Mouse (Mus musculus) forebrain, embryonic 12.5 days (tissue): ENCODE measurements around the gene Tex35. TPM values are rescaled to one million over a fixed set of nuclear protein-coding genes. Genes with fewer than 3 reads are reported as not detected.

ENCODE experiments used
- ATAC-seq: fragments of 200-750 bp; cut with Nextera tagmentation; 2 replicates; pipeline ENCODE4 v1.8.0; 2017; ENCODE audit warnings: moderate TSS enrichment; ENCODE audit not compliant: low FRiP score
- H3K27ac ChIP-seq: fragments of 300-500 bp; sonication (generic); 2 replicates; pipeline ENCODE4 v1.5.1; 2016; ENCODE audit warnings: mild to moderate bottlenecking
- H3K27me3 ChIP-seq: fragments of 300-500 bp; sonication (generic); 2 replicates; pipeline ENCODE4 v1.6.1; 2016; ENCODE audit warnings: mild to moderate bottlenecking
- H3K36me3 ChIP-seq: fragments of 300-500 bp; sonication (generic); replicated peaks from 2 replicates; pipeline ENCODE4 v1.6.1; 2016; ENCODE audit warnings: mild to moderate bottlenecking
- H3K4me1 ChIP-seq: fragments of 300-500 bp; sonication (generic); 2 replicates; pipeline ENCODE4 v1.6.1; 2016
- H3K4me2 ChIP-seq: fragments of 300-500 bp; sonication (generic); 2 replicates; pipeline ENCODE4 v1.6.1; 2016; ENCODE audit warnings: mild to moderate bottlenecking, moderate library complexity
- H3K4me3 ChIP-seq: fragments of 300-500 bp; sonication (generic); replicated peaks from 2 replicates; pipeline ENCODE4 v1.5.1; 2016; ENCODE audit warnings: mild to moderate bottlenecking
- H3K9ac ChIP-seq: fragments of 300-500 bp; sonication (generic); 2 replicates; pipeline ENCODE4 v1.6.1; 2016; ENCODE audit warnings: mild to moderate bottlenecking
- H3K9me3 ChIP-seq: fragments of 300-500 bp; sonication (generic); 2 replicates; pipeline ENCODE4 v1.6.1; 2016
- WGBS: fragments of 180-500 bp; shearing (Covaris S2); methylation state at CpG from one replicate; pipeline ENCODE4 v1.1.7; 2016; 5-methylcytosine and 5-hydroxymethylcytosine counted together
- polyA plus RNA-seq: library from polyadenylated mRNA; unstranded; fragments of >200 nt; fragmentation: Nextera tagmentation; extraction: Ambion mirVana; gene quantifications from 2 replicates; pipeline ENCODE4 v1.2.1, GENCODE M21; 2016

Tex35 gene
- polyA plus RNA-seq, 1 experiment from 2014 or later, result not detected

DNA sequence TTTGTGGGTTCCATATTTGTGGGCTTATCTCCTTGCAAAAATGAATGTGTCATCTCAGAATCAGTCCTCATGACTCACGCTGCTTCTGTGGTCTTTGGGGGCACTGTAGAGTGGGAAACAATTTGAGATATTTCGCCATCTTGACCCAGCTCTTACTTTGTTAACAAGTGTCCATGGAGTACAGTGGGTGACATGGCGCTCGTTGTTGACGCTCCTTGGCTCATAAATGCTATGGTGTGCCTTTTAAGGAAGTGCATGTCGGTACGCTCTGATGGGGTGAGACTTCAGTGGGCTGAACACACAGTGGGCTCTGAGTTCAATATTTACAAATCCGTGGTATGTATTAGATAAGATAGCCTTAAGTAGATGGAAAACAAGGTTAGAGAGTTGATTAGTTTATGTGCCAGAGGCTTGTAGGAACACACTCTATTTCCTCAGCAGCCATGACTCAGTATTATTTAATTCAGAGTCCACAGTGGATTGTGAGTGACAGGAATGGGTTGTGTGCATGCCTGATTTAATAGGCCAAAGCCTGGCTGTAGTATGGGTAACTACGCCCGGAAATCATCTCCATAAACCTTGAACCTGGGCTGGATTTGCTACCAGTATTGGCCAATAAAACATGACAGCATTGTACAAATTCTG is 46.6 kb downstream of the Tex35 start:
- ATAC-seq, result no peak
- no peak overlapping the region for H3K4me2 ChIP-seq

DNA sequence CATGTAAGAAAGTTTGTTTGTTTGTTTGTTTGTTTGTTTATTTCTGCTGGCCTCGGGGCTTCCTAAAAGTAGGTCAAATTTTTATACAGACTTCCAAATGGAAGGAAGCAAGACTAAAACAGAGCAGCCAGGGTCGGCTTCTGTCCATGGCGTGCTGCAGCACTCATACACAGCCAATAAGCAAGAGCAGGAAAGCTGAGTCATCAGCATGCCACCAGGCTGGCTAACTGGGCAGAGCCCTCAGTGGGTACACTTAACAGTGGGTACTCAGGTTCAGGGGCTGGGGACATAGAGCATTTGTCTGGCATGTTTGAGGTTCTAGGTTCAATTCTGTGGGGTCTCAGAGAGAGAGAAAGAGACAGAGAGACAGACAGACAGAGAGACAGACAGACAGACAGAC is 47.3 kb downstream of the Tex35 start:
- no peaks in the 10 kb centered on the region for H3K9me3 ChIP-seq
- H3K9ac ChIP-seq, result no peak overlapping the region
- no peak overlapping the region for H3K27ac ChIP-seq
- H3K27me3 ChIP-seq, result peaks cover 4% of the 10 kb centered on the region; the same call in 1 of the 2 replicates
- H3K4me3 ChIP-seq, result no peak overlapping the region
- H3K4me2 ChIP-seq, result no peak overlapping the region
- WGBS, result 84% methylated on average over 3 of the region's 3 CpGs
- ATAC-seq, result no peak
- H3K4me1 ChIP-seq, result peaks cover 21% of the 10 kb centered on the region
- no peaks in the 10 kb centered on the region for H3K36me3 ChIP-seq

More for the DNA sequence above, 46.6 kb downstream of the Tex35 start:
- 96% methylated on average over 10 of the region's 10 CpGs for WGBS
- H3K4me1 ChIP-seq, result peaks cover 22% of the 10 kb centered on the region
- no peaks in the 10 kb centered on the region for H3K9me3 ChIP-seq
- H3K27ac ChIP-seq, result no peak overlapping the region
- no peak overlapping the region for H3K9ac ChIP-seq
- peaks cover 4% of the 10 kb centered on the region; the same call in 1 of the 2 replicates for H3K27me3 ChIP-seq
- H3K4me3 ChIP-seq, result no peak overlapping the region
- no peaks in the 10 kb centered on the region for H3K36me3 ChIP-seq

DNA sequence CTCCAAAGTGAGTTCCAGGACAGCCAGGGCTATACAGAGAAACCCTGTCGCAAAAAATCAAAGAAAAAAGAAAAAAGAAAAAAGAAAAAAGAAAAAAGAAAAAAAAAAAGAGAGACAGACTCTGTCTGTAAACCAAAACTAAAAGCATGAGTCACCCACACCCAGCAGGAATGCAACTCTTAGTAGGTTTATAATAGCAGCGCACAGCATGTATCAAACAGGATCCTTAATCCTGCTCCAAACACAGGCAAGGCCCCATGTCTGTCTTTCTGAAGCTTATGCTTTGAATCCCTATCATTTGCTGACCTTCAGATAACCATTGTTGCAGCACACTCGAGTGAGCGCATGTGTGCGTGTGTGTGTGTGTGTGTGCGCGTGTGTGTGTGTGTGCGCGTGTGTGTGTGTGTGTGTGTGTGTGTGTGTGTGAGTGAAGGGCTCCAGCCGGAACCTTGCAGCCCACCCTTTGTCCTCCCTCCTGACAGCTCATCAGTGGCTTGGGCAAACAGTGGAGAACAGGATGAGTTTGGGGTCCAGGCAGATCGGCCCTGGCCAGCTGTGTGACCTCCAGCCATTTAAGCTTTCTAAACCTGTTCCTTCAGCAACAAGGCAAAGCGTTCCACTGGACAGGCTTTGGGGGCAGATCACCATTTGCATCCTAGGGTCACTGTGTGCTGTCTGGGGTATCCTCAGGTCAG is 47.9 kb downstream of the Tex35 start:
- Histone ChIP-seq H3K9me3 (no peaks in the 10 kb centered on the region), H3K4me2 (no peak overlapping the region), H3K4me1 (peaks cover 22% of the 10 kb centered on the region), H3K36me3 (no peaks in the 10 kb centered on the region), H3K9ac (no peak overlapping the region), H3K4me3 (no peak overlapping the region), H3K27me3 (peaks cover 4% of the 10 kb centered on the region; the same call in 1 of the 2 replicates), H3K27ac (no peak overlapping the region)
- no peak for ATAC-seq
- 81% methylated on average over 12 of the region's 12 CpGs for WGBS

DNA sequence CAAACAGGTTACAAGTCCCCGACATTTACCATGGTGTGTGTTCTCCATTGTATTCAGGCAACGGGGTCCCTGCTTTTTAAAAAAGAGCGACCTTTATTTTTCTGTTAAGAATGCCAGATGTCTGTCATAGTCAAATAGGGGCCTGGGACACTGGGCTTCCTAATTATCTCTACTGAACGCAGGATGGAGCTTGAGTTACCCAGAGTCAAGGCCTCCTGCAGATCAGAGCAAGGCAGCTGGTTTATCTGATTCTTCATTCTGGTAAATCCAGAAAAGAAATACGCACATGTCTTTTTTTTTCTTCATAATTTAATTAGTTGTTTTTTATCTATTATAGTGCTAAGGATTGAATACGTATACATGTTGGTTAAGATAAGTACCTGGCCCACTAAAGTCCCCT is 52.6 kb downstream of the Tex35 start:
- ATAC-seq, result peak; percentile 22; the same call in 1 of the 2 replicates
- H3K9ac ChIP-seq, result no peak overlapping the region
- H3K9me3 ChIP-seq, result no peaks in the 10 kb centered on the region
- H3K27ac ChIP-seq, result peak overlapping the region; percentile 86
- no peak overlapping the region for H3K4me3 ChIP-seq
- H3K27me3 ChIP-seq, result 0 out of 2 replicates have a peak, but pooled peaks cover 6% of the 10 kb centered on the region
- 23% methylated on average over 6 of the region's 6 CpGs for WGBS
- no peaks in the 10 kb centered on the region for H3K36me3 ChIP-seq
- peaks cover 31% of the 10 kb centered on the region for H3K4me1 ChIP-seq
- H3K4me2 ChIP-seq, result peak overlapping the region; percentile 36; the same call in 1 of the 2 replicates

DNA sequence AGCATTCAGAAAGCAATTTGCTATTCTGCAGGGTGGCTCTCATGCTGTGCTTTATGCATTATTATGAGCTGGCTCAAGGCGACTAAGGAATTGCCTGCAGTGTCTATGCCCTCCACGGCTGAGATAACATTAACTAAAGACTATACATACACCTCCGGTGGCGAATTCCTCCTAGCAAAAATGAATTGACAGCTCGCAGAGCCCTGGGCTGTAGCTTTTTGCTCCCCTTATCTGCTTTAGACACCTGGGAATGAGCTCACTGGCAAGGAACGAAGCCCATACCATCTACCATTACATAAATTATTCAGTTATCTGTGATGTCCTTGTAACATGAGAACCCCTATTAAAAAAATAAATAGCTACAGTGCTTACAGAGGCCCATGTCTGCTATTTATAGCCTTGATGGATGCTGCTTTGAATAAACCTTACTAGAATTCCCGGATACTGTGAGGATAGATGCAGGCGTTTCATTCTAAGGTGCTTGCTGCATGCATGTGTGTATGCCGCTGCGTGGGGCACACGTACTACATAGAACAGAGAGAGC is 53.1 kb downstream of the Tex35 start:
- no peak overlapping the region for H3K4me3 ChIP-seq
- peak overlapping the region; percentile 86 for H3K27ac ChIP-seq
- peaks cover 29% of the 10 kb centered on the region for H3K4me1 ChIP-seq
- peak; percentile 70 for ATAC-seq
- WGBS, result 17% methylated on average over 11 of the region's 11 CpGs
- no peaks in the 10 kb centered on the region for H3K9me3 ChIP-seq
- H3K36me3 ChIP-seq, result no peaks in the 10 kb centered on the region
- peak overlapping the region; percentile 36 for H3K4me2 ChIP-seq
- H3K9ac ChIP-seq, result no peak overlapping the region
- H3K27me3 ChIP-seq, result 0 out of 2 replicates have a peak, but pooled peaks cover 6% of the 10 kb centered on the region

DNA sequence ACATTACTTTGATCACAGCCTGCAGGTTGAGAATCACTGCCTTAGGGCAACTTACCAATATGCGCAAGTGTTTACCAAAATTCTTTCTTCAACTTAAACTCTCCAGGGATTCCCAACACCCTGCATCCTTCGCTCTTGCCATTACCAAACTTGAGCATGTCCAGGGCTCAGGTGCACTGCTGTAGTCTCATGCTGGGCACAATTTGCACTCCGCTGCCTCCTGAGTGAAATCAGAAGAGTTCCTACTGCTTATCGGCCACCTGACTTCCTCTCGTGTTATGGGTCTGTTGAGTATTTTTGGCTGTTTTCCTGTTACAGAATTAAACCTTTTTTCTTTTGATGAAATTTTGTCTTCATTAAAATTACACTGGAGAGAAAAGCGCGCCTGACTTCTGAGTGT is 53.8 kb downstream of the Tex35 start:
- Histone ChIP-seq H3K27me3 (0 out of 2 replicates have a peak, but pooled peaks cover 6% of the 10 kb centered on the region), H3K4me3 (no peak overlapping the region), H3K9ac (no peak overlapping the region), H3K4me2 (no peak overlapping the region), H3K36me3 (no peaks in the 10 kb centered on the region), H3K27ac (peak overlapping the region; percentile 86), H3K4me1 (peaks cover 29% of the 10 kb centered on the region), H3K9me3 (no peaks in the 10 kb centered on the region)
- WGBS, result 63% methylated on average over 7 of the region's 7 CpGs
- peak; percentile 37; the same call in 1 of the 2 replicates for ATAC-seq

DNA sequence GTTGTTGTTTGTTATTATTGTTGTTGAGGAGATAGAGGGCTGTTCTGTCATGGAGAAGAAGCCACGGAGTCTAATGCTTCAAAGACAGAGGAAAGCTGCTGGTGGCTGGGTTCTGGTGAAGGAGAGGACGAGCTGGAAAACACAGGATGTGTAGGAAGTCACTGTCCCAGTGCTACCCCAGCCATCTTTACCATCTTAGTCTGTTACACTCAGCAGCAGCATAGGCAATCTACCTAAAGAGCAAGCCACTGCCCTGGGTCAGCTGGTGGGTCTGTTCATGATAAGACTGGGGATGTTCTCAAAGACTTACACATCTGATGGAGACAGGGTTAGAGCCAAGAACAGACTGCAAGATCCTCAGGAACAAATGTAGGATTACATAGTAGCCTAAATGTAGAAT is 58.6 kb downstream of the Tex35 start:
- WGBS, result 88% methylated on average over 2 of the region's 2 CpGs
- peaks cover 12% of the 10 kb centered on the region for H3K27me3 ChIP-seq
- H3K4me1 ChIP-seq, result peaks cover 29% of the 10 kb centered on the region

More for the DNA sequence above, 58.6 kb downstream of the Tex35 start:
- no peak overlapping the region for H3K27ac ChIP-seq
- no peak overlapping the region for H3K4me2 ChIP-seq
- no peak overlapping the region for H3K4me3 ChIP-seq
- no peaks in the 10 kb centered on the region for H3K9me3 ChIP-seq
- no peak overlapping the region for H3K9ac ChIP-seq
- H3K36me3 ChIP-seq, result no peaks in the 10 kb centered on the region
- no peak for ATAC-seq

Other genes starting within 250 kb of the Tex35 start
- 109 and 111 TPM in 2 replicates for gene Ralgps2, start 169.1 kb downstream of the Tex35 start, polyA plus RNA-seq